In genomic region chr11:95106440-95107236, GRCm38 (mm10) we compare ENCODE assay signal across 8 mouse cellular contexts. TPM values are rescaled to one million over a fixed set of nuclear protein-coding genes. Genes with fewer than 3 reads are reported as not detected.
A peak's percentile ranks its signal among the peaks of the same experiment; 100 is the strongest.
DNase-seq lines count a peak whose midpoint lies in the region; ATAC-seq and TF ChIP-seq lines count a peak whose summit lies in the region.

No protein-coding gene starts in this region.

- no peak overlapping the region for H3K4me2 ChIP-seq in embryonic facial prominence, embryonic 11.5 days (ENCODE audit: low read depth, low read length)
- no peak overlapping the region for H3K4me2 ChIP-seq in limb, embryonic 11.5 days (ENCODE audit: low read depth, severe bottlenecking)
- no peak overlapping the region; the same call in 1 of the 2 replicates for H3K4me2 ChIP-seq in stomach, postnatal 0 days (replicated peaks; ENCODE audit: low read depth)

- no peaks in the 10 kb centered on the region for H3K36me3 ChIP-seq in C2C12 (ENCODE audit: control insufficient read depth, insufficient read depth)
- no peaks in the 10 kb centered on the region for H3K36me3 ChIP-seq in embryonic facial prominence, embryonic 11.5 days (replicated peaks; ENCODE audit: control insufficient read depth, insufficient read depth, low read depth, low read length)
- no peaks in the 10 kb centered on the region for H3K36me3 ChIP-seq in heart, adult 2 months (ENCODE audit: control insufficient read depth, insufficient read depth, low read length)
- no peaks in the 10 kb centered on the region for H3K36me3 ChIP-seq in kidney, adult 2 months (ENCODE audit: control insufficient read depth, insufficient read depth, low read length)
- no peaks in the 10 kb centered on the region for H3K36me3 ChIP-seq in limb, embryonic 11.5 days (ENCODE audit: control insufficient read depth, insufficient read depth, low read length)
- H3K36me3 ChIP-seq in stomach, postnatal 0 days (ENCODE audit: control insufficient read depth, insufficient read depth, low read length), result no peaks in the 10 kb centered on the region

- no peak overlapping the region for H3K9ac ChIP-seq in embryonic facial prominence, embryonic 11.5 days (replicated peaks; ENCODE audit: low read length)
- H3K9ac ChIP-seq in heart, adult 2 months (ENCODE audit: low read depth, low read length), result no peak overlapping the region
- H3K9ac ChIP-seq in limb, embryonic 11.5 days (ENCODE audit: low read length), result no peak overlapping the region
- no peak overlapping the region for H3K9ac ChIP-seq in stomach, postnatal 0 days (ENCODE audit: low read length)

- H3K4me3 ChIP-seq in C2C12 (ENCODE audit: insufficient read depth, poor library complexity, severe bottlenecking), result no peak overlapping the region
- H3K4me3 ChIP-seq in embryonic facial prominence, embryonic 11.5 days (ENCODE audit: low read depth, low read length), result no peak overlapping the region
- H3K4me3 ChIP-seq in heart, adult 2 months, result no peak overlapping the region
- H3K4me3 ChIP-seq in kidney, adult 2 months (ENCODE audit: insufficient read depth, low read depth, low read length), result no peak overlapping the region
- H3K4me3 ChIP-seq in limb, embryonic 11.5 days (ENCODE audit: low read depth, low read length), result no peak overlapping the region
- H3K4me3 ChIP-seq in stomach, postnatal 0 days (ENCODE audit: low read depth, low read length), result no peak overlapping the region

- no peak for TF ChIP-seq POLR2A in heart, adult 2 months (IDR thresholded peaks at IDR 0.05; ENCODE audit: insufficient read depth, low read depth, low read length)
- TF ChIP-seq POLR2A in kidney, adult 2 months (IDR thresholded peaks at IDR 0.05; ENCODE audit: low read depth, low read length), result no peak

- H3K27ac ChIP-seq in embryonic facial prominence, embryonic 11.5 days (replicated peaks; ENCODE audit: low read depth, low read length), result no peak overlapping the region
- H3K27ac ChIP-seq in heart, adult 2 months, result no peak overlapping the region
- no peak overlapping the region for H3K27ac ChIP-seq in kidney, adult 2 months (ENCODE audit: insufficient read depth, low read depth, low read length)
- no peak overlapping the region for H3K27ac ChIP-seq in limb, embryonic 11.5 days (replicated peaks; ENCODE audit: low read depth, low read length)
- H3K27ac ChIP-seq in stomach, postnatal 0 days (replicated peaks), result no peak overlapping the region

- H3K9me3 ChIP-seq in embryonic facial prominence, embryonic 11.5 days (replicated peaks; ENCODE audit: control insufficient read depth, low read length), result no peaks in the 10 kb centered on the region
- H3K9me3 ChIP-seq in limb, embryonic 11.5 days (ENCODE audit: control insufficient read depth, low read length), result no peaks in the 10 kb centered on the region; the same call in 1 of the 2 replicates
- no peaks in the 10 kb centered on the region for H3K9me3 ChIP-seq in stomach, postnatal 0 days (ENCODE audit: control insufficient read depth, low read length)

- no peak overlapping the region for H3ac ChIP-seq in C2C12 (ENCODE audit: control insufficient read depth, insufficient read length, low read depth)

- no peaks in the 10 kb centered on the region for H3K27me3 ChIP-seq in C2C12 (ENCODE audit: control insufficient read depth, insufficient read depth, insufficient read length)
- no peaks in the 10 kb centered on the region for H3K27me3 ChIP-seq in embryonic facial prominence, embryonic 11.5 days (ENCODE audit: control insufficient read depth, insufficient read depth, low read length)
- no peaks in the 10 kb centered on the region for H3K27me3 ChIP-seq in heart, adult 2 months (ENCODE audit: control insufficient read depth, insufficient read depth, low read length)
- no peaks in the 10 kb centered on the region for H3K27me3 ChIP-seq in kidney, adult 2 months (replicated peaks; ENCODE audit: control insufficient read depth, insufficient read depth, low read length)
- H3K27me3 ChIP-seq in limb, embryonic 11.5 days (ENCODE audit: control insufficient read depth, insufficient read depth, low read length), result peaks cover 6% of the 10 kb centered on the region; the same call in 1 of the 2 replicates
- no peaks in the 10 kb centered on the region for H3K27me3 ChIP-seq in stomach, postnatal 0 days (ENCODE audit: control insufficient read depth, insufficient read depth, low read length)

- TF ChIP-seq CTCF in C2C12 (IDR thresholded peaks at IDR 0.05; ENCODE audit: control insufficient read depth, insufficient read depth, insufficient read length), result peak; percentile 57
- peak; percentile 100 for TF ChIP-seq CTCF in heart, adult 2 months (IDR thresholded peaks at IDR 0.05)
- peak; percentile 97 for TF ChIP-seq CTCF in kidney, adult 2 months (conservative IDR thresholded peaks at IDR 0.05; ENCODE audit: insufficient read depth, insufficient read length, low read depth, low read length)
- TF ChIP-seq CTCF in stomach, postnatal 0 days (IDR thresholded peaks at IDR 0.05; ENCODE audit: low read depth), result peak; percentile 99

- TF ChIP-seq EP300 in heart, adult 2 months (IDR thresholded peaks at IDR 0.05; ENCODE audit: insufficient read depth, low read depth, low read length), result peak; percentile 87
- no peak for TF ChIP-seq EP300 in stomach, postnatal 0 days (optimal IDR thresholded peaks at IDR 0.05)

- H3K79me3 ChIP-seq in C2C12 (ENCODE audit: low read depth), result no peaks in the 10 kb centered on the region

- no peak for ATAC-seq in embryonic facial prominence, embryonic 11.5 days (replicated peaks; ENCODE audit: insufficient number of reproducible peaks, low FRiP score, low TSS enrichment, low read depth)
- peak; percentile 57; the same call in 1 of the 2 replicates for ATAC-seq in limb, embryonic 11.5 days (ENCODE audit: insufficient number of reproducible peaks, low FRiP score, low TSS enrichment, low read depth)
- peak; percentile 49; the same call in 1 of the 2 replicates for ATAC-seq in stomach, postnatal 0 days (ENCODE audit: low FRiP score, low TSS enrichment)

- H3K4me1 ChIP-seq in embryonic facial prominence, embryonic 11.5 days (ENCODE audit: control insufficient read depth, insufficient read depth, low read length), result peaks cover 5% of the 10 kb centered on the region
- peaks cover 8% of the 10 kb centered on the region for H3K4me1 ChIP-seq in heart, adult 2 months (ENCODE audit: control insufficient read depth, insufficient read depth, low read length)
- H3K4me1 ChIP-seq in kidney, adult 2 months (ENCODE audit: control insufficient read depth, insufficient read depth, low read length), result peaks cover 11% of the 10 kb centered on the region; the same call in 1 of the 2 replicates
- no peaks in the 10 kb centered on the region for H3K4me1 ChIP-seq in limb, embryonic 11.5 days (ENCODE audit: control insufficient read depth, insufficient read depth, low read length)
- H3K4me1 ChIP-seq in stomach, postnatal 0 days (replicated peaks; ENCODE audit: control insufficient read depth, insufficient read depth), result no peaks in the 10 kb centered on the region

- intact Hi-C loops in heart, adult 2 months (cut with DNase I), result loop anchor here (1.0 kb wide), 1 partner anchor 59 kb away; no protein-coding TSS in a partner anchor

- H3K79me2 ChIP-seq in C2C12 (ENCODE audit: control insufficient read depth, insufficient read depth), result no peaks in the 10 kb centered on the region
- no peaks in the 10 kb centered on the region for H3K79me2 ChIP-seq in heart, adult 2 months (replicated peaks; ENCODE audit: control insufficient read depth, insufficient read depth, low read length)

- peak; percentile 92 for DNase-seq in adrenal gland, postnatal 10 days
- peak; percentile 83 for DNase-seq in embryonic facial prominence, embryonic 11.5 days (ENCODE audit: low spot score)
- DNase-seq in heart, adult 2 months, result peak; percentile 71 to 87
- DNase-seq in kidney, adult 2 months, result peak; percentile 83
- DNase-seq in limb, embryonic 11.5 days (ENCODE audit: low spot score), result peak; percentile 89
- DNase-seq in natural killer cell, adult 2 months (ENCODE audit: low spot score in 2 of 2), result peak; percentile 31 to 55
- DNase-seq in stomach, postnatal 0 days (ENCODE audit: low spot score), result peak; percentile 81

- WGBS in embryonic facial prominence, embryonic 11.5 days, result 40% methylated on average over 23 of the region's 23 CpGs
- 34% methylated on average over 23 of the region's 23 CpGs for WGBS in heart, adult 2 months
- WGBS in kidney, adult 2 months, result 40% methylated on average over 23 of the region's 23 CpGs
- WGBS in limb, embryonic 11.5 days, result 36% methylated on average over 23 of the region's 23 CpGs
- WGBS in stomach, postnatal 0 days, result 36% methylated on average over 23 of the region's 23 CpGs

TF ChIP-seq in C2C12, 6 proteins besides CTCF, POLR2A, EP300 and RAD21 (continues in another document):
- no peak for TF ChIP-seq MYOD1 (IDR thresholded peaks at IDR 0.05; ENCODE audit: control insufficient read depth, insufficient read length, low read depth)

RNA-seq across cellular contexts. Expression of gene Dlx3, which starts 13.3 kb away (rescaled TPM):
- polyA plus RNA-seq in C2C12 (2012; fragmentation: generic; extraction: Trizol), result 31.8 TPM
- under 1 TPM in 1 of 2 experiments, not detected in 1; 0.60 TPM for total RNA-seq in adrenal gland, postnatal 10 days (2021)
- 15.9 and 21.7 TPM in 2 replicates for polyA plus RNA-seq in embryonic facial prominence, embryonic 11.5 days (2014; fragmentation: Nextera tagmentation; extraction: Ambion mirVana)
- total RNA-seq in heart, adult 2 months (2021), result not detected
- polyA plus RNA-seq in heart, adult 2 months (2012; rRNA removed), result not detected in 2 replicates
- polyA plus RNA-seq in kidney, adult 2 months (2012; rRNA removed), result 0.05 and 0.10 TPM in 2 replicates
- 5.4 and 6.7 TPM in 2 replicates for polyA plus RNA-seq in limb, embryonic 11.5 days (2014; fragmentation: Nextera tagmentation; extraction: Ambion mirVana)
- polyA plus RNA-seq in stomach, postnatal 0 days (2015; fragmentation: Nextera tagmentation; extraction: Ambion mirVana), result 8.0 and 8.5 TPM in 2 replicates

RNA-seq across cellular contexts. Expression of gene Itga3, which starts 30.0 kb away (rescaled TPM):
- polyA plus RNA-seq in C2C12 (2012; fragmentation: generic; extraction: Trizol), result 51.1 TPM
- 10 to 100 TPM; 22.4 to 26.2 TPM for total RNA-seq in adrenal gland, postnatal 10 days (2021)
- polyA plus RNA-seq in embryonic facial prominence, embryonic 11.5 days (2014; fragmentation: Nextera tagmentation; extraction: Ambion mirVana), result 5.1 and 6.6 TPM in 2 replicates
- 10 to 100 TPM; 10.4 to 10.6 TPM for total RNA-seq in heart, adult 2 months (2021)
- polyA plus RNA-seq in heart, adult 2 months (2012; rRNA removed), result 11.4 and 13.8 TPM in 2 replicates
- 48.2 and 55.4 TPM in 2 replicates for polyA plus RNA-seq in kidney, adult 2 months (2012; rRNA removed)
- 5.7 and 6.8 TPM in 2 replicates for polyA plus RNA-seq in limb, embryonic 11.5 days (2014; fragmentation: Nextera tagmentation; extraction: Ambion mirVana)
- polyA plus RNA-seq in stomach, postnatal 0 days (2015; fragmentation: Nextera tagmentation; extraction: Ambion mirVana), result 15.6 and 17.0 TPM in 2 replicates

RNA-seq across cellular contexts. Expression of gene Dlx4, which starts 39.4 kb away (rescaled TPM):
- polyA plus RNA-seq in C2C12 (2012; fragmentation: generic; extraction: Trizol), result 0.37 TPM
- under 1 TPM in 1 of 2 experiments, not detected in 1; 0.18 TPM for total RNA-seq in adrenal gland, postnatal 10 days (2021)
- polyA plus RNA-seq in embryonic facial prominence, embryonic 11.5 days (2014; fragmentation: Nextera tagmentation; extraction: Ambion mirVana), result 3.0 and 3.6 TPM in 2 replicates
- total RNA-seq in heart, adult 2 months (2021), result not detected
- 0.04 TPM in 1 of 2 replicates, not detected in the other for polyA plus RNA-seq in heart, adult 2 months (2012; rRNA removed)
- 0.07 TPM in 1 of 2 replicates, not detected in the other for polyA plus RNA-seq in kidney, adult 2 months (2012; rRNA removed)
- polyA plus RNA-seq in limb, embryonic 11.5 days (2014; fragmentation: Nextera tagmentation; extraction: Ambion mirVana), result 0.40 and 0.80 TPM in 2 replicates
- polyA plus RNA-seq in stomach, postnatal 0 days (2015; fragmentation: Nextera tagmentation; extraction: Ambion mirVana), result 1.6 and 1.7 TPM in 2 replicates
